Mouse (Mus musculus): ENCODE results near the gene Stx8.

The Stx8 gene

DNA sequence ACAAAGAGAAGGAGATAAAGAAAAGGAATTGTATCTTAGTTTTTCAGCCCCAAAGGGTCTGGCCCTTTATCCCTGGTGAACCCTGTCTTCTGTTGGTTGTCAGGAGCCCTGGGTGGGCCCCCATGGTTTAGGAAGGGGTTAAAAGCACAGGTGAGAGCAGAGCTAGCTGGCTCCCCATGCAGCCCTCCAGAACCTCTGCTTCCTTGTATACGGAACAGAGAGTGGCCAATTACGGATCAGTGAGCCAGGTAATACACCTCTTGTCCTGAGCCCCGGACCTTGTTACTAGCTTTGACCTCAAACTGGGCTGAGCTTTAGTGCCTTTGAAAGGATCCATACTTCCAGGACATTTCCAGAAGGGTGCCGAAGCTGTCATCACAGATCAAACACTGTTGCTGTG lies 234.5 kb downstream of the Stx8 start:
- DNase-seq (ENCODE audit: low spot score) = no peak

GRCm38 (mm10) chr11:68201063-68201462 lies 235.1 kb downstream of the Stx8 start:
- DNase-seq (ENCODE audit: low spot score) = no peak

GRCm38 (mm10) chr11:68201811-68202459 lies 235.9 kb downstream of the Stx8 start:
- DNase-seq (ENCODE audit: low spot score) = no peak

GRCm38 (mm10) chr11:68202561-68202960 lies 236.6 kb downstream of the Stx8 start:
- DNase-seq (ENCODE audit: low spot score) = no peak

- DNase-seq (ENCODE audit: low spot score) = no peak
Measured at GRCm38 (mm10) chr11:68203658-68204315, 237.8 kb downstream of the Stx8 start.

- no peak for DNase-seq (ENCODE audit: low spot score)
Measured at GRCm38 (mm10) chr11:68204407-68204806, 238.4 kb downstream of the Stx8 start.

DNA sequence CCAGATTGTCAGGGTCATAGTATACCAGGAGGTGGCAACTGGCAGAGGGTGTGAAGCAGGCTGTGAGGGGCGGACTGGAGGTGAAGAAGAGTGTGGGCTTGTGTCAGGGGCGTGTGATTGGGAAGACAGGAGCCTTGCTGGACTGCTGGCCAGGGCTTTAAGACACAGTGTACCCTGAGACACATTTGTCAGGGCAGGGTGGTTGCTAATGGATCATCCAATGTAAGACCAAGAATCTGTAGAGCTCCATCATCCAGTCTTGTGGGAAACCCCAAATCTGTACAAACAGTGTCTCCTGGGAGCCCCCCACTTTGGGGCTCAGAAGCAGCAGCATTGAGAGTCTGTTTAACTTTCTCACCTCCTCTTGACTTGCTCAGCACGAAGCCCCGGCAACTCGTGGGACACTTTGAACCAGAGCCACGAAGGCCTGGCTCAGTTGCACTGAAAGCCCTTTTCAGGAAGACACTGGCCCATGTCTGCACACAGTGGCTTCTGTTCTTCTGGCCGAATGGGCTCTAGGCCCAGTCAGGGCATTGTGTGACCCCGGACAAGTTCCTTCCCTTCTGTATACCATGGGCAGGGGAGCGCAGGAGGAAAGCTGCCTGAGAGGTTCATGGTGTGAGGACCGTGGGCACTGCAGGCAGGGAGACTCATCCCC lies 239.7 kb downstream of the Stx8 start:
- no peak for DNase-seq (ENCODE audit: low spot score)

GRCm38 (mm10) chr11:68208023-68208422 lies 242.0 kb downstream of the Stx8 start:
- no peak for DNase-seq (ENCODE audit: low spot score)

- DNase-seq (ENCODE audit: low spot score) = no peak
Measured at GRCm38 (mm10) chr11:68208582-68208981, 242.6 kb downstream of the Stx8 start.

DNA sequence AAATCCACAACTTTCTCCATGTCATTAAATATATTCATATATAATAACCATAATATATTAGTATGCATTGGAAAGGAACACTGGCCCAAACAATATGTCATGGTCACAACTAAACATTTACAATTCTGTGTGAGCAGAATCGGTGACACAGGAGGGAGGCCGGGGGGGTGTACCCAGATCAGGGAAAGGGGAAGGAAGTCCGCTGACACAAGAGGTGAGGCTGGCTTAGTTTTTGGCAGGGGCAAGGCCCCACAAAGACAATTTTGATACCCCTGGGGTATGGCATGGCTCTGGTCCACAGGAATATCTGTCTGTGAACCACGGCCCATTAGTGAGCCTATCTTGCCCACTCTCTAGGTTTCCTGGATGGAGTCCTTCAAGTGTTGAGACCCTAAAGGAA lies 243.5 kb downstream of the Stx8 start:
- DNase-seq (ENCODE audit: low spot score) = no peak

DNA sequence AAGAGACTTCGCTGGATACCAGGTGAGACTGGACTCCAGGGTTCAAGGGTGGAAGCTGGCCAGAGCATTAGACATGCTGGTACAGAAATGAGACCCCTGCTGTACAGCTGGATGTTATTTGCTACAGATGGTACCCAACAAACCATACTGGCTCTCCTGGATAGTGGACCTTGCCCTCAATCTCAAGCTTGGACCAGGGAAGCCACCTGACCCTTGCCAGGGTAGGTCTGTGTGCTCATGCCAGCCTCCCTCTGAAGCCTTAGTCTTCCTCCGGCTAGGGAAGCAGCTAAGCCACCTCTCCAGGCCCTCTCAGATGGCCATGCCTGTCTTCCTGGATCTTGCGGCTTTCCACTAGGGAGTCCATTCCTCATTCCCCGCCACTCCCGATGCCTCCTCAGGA lies 244.7 kb downstream of the Stx8 start:
- DNase-seq (ENCODE audit: low spot score) = no peak

DNA sequence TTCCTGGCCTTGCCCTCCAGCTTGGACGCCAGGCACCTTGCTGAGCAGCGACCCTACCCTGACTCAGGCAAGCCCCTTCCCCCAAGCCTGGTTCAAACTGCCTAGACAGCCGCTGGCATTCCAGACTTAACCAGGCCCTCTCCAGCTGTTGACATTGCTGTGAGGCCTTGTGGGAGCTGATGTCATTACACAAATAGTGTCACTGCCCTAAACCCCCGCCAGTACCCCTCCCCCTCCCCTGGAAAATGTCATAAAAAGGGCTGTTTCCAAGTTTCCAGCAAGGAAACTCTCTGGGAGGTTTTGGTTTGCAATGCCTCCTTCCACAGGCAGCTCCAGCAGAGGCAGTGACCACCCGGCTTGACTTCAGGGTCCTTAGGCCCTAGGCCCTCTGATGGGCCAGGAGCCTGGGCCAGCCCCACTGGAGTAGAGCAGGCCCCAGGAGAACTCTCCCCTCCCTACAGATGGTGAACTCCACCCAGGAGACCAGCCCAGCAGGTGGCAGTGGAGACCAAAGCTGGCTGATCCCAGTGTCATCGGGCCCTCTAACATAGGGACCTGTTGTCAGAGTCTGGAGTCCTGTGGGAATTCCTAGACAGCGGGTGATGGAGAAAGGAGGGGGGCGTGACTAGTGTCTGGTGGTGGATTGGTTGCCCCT lies 246.1 kb downstream of the Stx8 start:
- no peak for DNase-seq (ENCODE audit: low spot score)

DNA sequence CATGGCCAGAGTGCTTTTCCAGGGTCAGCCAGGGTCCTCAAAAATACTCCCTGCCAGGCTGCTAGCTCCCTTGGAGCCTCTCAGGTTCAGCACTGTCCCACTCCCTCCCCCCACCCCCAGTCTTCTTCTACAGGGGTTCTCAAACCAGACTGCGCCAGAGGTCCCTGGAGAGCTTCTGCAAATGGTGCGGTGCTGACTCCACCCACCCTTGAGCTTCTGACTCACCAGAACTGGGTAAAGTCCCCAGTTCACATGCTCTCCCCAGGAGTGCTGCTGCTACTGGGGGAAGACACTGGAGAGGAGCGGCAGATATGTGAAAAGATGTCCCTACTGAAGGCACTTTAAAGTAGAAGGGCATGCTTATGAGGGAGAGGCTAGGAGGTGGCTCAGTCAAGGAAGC lies 247.9 kb downstream of the Stx8 start:
- no peak for DNase-seq (ENCODE audit: low spot score)

GRCm38 (mm10) chr11:68214496-68215205 lies 248.7 kb downstream of the Stx8 start:
- no peak for DNase-seq (ENCODE audit: low spot score)

- no peak for DNase-seq (ENCODE audit: low spot score)
Measured at GRCm38 (mm10) chr11:68215206-68215912, 249.4 kb downstream of the Stx8 start.

GRCm38 (mm10) chr11:68216041-68216440 lies 250.0 kb downstream of the Stx8 start:
- DNase-seq (ENCODE audit: low spot score) = no peak

DNA sequence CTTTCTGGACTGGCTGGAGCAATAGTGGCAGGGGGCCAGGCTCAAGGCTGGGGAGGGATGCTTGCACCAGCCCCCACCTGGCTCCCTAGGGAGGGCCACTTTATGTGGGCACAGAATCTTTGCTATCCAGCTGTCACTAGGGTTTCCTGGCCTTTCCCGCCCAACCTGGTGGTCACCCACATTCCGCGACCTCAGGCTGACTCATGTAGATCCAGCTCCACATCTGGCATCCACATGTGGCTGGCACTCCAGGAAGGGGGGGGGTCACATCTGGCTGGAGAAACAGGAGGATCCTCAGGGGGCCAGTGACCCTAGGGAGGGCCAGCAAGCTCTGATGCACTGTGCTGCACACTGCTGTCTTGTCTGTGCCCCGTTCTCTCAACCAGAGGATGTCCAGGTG lies 254.7 kb downstream of the Stx8 start:
- no peak for DNase-seq (ENCODE audit: low spot score)

DNA sequence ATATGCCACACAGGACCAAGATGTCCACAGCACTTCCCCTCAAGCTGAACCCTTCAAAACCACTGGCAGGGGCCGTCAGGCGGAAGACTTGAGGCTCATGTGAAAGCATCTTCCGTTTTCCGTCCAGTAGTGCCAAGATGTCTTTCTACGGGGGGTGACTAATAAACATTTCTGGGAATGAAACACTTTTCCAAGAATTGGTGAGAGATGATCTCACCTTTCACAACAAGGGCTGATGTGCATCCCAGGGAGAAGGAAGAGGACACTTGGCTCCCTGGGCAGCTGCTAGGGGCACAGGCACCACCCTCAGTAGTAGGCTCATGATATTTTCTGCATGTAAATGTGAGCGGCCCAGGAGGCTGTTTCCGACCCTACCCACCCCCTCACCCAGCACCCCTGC lies 256.2 kb downstream of the Stx8 start:
- DNase-seq (ENCODE audit: low spot score) = no peak

DNA sequence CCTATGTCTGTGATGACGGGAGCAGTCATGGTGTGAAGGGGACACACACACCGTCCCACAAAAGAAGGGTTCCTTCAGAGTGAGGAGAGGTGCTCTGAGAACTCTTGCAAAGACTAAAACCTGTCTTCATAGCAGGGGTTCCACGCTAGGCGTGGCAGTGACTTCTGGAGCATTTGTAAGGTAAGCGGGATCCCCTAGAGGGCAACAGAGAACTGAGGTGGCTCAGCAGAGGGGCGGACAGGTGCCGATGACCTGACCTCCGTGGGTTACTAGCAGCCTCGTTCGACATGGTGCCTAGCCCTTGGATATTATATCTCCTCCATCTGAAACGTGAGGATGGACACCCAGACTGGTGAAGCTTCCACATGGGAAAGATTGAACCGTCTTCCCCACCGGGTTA lies 257.1 kb downstream of the Stx8 start:
- no peak for DNase-seq (ENCODE audit: low spot score)

- no peak for DNase-seq (ENCODE audit: low spot score)
Measured at GRCm38 (mm10) chr11:68226654-68227057, 260.7 kb downstream of the Stx8 start.

GRCm38 (mm10) chr11:68227837-68228236 lies 261.8 kb downstream of the Stx8 start:
- no peak for DNase-seq (ENCODE audit: low spot score)
